Mouse (Mus musculus) urinary bladder, postnatal 36 days (tissue): ENCODE data around the gene Flt1.
"Not testable (repeated sequence)": the region's sequence is repeated elsewhere in the genome, so short reads cannot be mapped to it uniquely, and the experiment has no call there.

Source experiments
- DNase-seq, 2 experiments: peaks; one replicate each; pipeline ENCODE4 v3.0.0; 2022; ENCODE audit warnings: low spot score in 2 of 2, mixed read lengths in 1 of 2

Flt1 gene

DNA sequence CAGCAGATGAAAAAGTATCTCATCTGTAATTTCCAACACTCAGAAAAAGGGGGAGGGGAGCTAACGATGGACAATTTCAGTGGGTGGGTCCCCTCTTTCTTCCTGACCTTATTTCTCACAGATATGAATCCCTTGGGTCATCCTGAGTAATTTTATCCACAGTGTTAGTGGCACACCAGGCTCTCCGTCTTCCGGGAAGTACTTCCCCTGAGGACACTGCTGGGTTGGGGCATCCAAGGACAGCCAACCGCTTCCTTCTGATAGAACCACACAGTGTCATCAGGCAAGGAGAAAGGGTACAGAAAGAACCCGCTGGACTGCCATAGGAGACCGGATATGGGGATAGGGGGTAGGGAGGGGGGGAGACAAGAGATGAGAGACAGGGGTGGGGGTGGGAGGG is 111.2 kb downstream of the Flt1 start:
- DNase-seq, result no peak

DNA sequence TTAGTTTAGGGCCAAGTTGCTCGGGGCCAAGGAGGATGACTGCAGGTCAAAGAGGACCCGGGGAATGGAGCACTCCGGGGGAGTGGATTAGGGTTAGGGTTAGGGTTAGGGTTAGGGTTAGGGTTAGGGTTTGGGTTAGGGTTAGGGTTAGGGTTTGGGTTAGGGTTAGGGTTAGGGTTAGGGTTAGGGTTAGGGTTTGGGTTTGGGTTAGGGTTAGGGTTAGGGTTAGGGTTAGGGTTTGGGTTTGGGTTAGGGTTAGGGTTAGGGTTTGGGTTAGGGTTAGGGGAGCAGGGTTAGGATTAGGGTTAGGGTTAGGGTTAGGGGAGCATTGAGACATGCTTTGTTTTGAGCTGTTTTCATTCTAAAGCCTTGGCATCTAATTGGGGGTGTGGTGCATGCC is 114.5 kb downstream of the Flt1 start:
- DNase-seq, result not testable (repeated sequence)

DNA sequence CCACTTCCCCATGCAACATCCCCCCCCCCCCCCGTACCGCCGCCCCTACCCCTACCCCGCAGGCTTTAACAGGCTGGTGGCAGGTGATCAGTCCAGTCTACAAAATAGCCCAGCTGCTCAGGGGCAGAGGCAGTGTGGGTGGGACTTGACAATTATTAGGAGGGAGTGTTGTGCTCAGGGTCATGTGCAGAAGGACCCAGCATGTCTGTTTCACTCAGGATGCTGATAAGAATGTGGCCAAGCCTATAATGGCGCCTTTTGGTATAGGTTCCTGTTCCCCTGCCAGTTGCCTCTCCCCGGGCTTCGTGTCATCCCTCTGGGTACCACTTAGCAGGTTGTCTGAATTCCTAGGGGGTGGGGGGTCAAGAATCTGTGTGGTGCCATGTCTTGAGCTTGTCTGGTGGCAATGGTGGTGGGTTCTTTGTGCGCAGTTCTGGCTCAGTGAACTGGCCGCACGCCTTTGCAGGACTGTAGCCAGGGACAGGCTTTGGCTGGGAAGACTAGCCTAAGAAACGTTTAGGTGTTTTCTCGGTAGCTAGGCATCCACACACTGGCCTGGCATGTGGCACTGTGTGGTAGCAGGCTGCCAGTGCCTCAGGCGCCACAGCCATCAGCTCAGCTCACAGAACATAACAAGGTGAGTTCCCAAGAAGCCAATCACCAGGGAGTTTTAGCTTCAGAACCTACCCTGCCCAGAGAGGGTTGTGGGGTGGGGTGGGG is 118.4 kb downstream of the Flt1 start:
- no peak for DNase-seq

DNA sequence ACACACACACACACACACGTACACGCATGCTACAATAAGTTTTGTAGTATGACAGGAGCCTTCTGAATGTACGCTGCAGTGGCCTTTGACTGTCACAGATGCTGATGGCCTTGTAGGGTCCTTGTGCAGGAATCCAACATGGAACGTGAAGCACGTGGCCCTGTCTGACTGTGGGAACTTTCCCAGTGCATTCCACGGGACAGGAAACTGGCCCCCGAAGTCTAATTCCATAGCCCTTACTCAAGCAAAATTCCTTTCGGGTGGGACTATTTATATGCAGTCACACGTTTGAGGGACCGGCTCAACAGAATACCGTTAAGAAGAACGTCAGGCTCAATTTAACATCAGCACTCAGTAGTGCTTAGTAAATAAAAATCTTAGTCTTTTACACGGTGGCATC is 119.1 kb downstream of the Flt1 start:
- DNase-seq, result no peak

DNA sequence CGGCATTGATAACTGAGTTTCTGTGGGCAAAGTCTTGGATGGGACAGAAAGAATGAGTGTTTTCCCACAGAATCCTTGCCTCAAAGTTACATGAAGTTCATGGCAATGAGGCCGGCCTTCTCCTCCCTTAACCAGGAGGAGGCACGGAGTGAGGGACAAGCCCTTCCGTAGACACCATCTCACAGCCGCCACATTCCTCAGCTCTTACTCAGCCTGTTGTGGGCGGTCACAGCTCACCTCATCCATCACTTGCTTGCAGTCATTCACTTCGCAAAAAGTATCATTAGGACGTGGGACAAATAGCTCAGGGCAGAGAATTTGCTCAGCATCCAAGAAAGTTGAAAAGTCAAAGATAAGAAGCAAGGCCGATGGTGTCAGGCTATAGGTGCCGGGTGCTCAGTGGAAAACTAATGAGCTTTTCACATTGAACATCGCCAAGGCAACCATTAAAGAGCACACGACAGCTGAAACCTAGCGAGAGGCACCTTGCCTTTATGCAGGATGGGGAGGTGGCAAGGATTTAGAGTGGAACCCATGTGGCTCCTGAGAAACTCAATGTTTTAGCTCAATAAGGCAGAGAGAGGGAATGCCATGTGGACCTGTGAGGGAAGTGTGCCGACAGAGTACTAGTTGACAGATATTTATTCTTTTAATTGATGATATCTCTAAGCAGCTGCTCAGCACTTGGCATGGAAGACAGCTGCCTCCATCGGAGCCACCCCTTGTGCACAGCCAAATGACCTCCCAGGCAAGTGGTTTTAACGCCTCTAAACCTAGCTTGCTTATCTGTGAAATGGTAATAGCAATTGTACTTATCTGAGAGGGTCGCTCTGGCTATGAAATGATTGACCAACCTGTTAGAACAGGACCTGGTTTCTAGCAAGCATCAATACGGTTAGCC is 124.1 kb downstream of the Flt1 start:
- DNase-seq, result no peak

DNA sequence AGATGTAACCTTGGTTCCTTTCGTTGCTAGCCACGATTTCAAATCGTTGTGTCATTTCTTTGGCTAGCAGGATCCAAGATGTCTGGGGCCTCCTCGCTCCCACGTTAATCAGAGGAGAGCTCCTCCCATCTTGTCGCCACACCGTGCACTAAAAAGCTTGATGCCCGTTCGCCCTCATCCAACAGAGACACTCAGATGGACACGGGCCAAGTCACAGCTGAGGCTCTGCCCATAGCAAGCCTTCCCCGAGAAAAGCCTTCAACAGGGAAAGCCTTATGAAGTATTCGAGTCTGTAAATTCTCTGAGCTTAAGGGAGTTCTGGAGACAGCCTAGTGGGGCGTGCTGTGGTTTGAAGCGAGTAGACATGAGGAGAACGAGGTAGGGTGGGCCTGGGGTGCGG is 128.0 kb downstream of the Flt1 start:
- DNase-seq, result no peak

DNA sequence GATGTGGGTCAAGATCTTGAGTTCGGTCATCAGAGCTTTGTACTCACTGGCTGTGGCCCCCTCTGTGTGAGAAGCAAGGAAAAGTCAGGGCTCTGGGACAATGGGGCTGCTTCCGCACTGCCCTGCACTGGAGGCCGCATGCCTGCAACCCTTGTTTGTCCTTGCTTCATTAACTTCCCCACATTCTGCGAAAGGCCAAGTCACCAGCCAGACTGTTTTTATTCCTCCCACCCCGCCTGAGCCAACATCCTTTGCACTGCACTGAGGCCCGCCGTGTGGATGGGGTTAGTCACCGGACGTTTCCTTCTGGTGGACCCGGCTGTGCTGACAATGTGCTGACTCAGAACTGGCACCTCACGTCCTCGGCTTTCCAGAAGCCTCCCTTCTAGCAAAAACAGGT is 136.0 kb downstream of the Flt1 start:
- peak in 1 of 2 experiments; percentile 14 for DNase-seq

DNA sequence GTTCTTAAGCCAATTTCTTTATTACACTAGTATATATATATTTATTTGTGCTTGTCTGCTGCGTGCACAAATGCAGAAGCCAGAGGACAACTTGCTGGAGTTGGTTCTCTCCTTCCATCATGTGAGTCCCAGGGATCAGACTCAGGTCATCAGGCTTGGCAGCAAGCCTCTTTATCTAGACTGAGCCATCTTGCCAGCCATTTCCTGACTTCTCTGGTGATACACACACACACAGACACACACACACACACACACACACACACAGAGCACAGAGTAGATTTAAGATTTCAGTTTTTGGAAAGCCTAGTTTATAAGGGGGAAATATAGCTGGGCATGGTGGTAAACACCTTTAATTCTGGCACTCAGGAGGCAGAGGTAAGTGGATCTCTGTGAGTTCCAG is 140.7 kb downstream of the Flt1 start:
- no peak for DNase-seq

DNA sequence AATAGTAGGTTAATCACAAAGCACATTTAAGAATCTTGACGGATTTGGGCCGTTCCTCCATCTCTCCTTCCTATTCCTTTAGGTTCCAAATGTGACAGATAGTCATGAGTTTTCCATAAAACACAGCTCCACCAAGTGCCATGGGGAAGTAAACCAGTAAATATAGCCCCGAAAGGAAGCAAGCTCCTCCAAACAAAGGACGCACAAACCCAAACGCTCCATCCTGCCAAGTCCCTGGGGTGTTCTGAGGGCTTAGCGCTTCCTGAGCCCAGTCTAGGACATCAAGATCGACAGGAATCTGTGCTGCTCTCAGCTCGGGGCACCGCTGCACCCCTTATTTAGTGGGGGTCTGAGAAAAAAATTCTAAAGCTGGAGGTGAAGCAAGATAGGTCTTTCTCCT is 141.2 kb downstream of the Flt1 start:
- no peak for DNase-seq

DNA sequence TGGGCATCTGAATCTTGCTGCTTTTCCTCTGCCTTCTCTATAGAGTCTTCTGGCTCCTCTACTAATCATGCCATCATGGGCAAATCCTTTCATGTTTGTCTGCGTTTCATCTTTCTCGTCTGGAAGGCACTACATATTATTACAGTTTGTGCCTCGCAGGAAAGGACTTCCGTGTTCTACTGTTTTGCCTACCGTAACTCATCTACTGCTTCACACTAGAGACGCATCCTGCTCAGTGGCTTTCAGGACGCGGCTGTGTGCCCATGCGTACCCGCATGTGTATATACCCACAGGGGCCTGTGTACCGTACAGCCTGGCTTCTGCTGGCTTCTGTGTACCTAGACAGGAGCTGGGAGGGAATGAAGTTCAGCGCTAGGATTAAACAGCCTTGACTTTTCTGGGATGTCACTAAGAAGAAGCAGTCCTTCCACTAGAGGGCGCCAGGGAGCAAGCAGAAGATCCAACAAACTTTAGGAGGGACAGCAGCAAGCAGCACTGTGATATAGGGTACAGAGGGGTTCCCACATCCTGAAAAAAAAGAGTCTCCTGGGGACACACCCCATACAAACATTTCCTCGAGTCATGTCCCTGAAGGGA is 142.0 kb downstream of the Flt1 start:
- DNase-seq, result peak; percentile 61 to 66

DNA sequence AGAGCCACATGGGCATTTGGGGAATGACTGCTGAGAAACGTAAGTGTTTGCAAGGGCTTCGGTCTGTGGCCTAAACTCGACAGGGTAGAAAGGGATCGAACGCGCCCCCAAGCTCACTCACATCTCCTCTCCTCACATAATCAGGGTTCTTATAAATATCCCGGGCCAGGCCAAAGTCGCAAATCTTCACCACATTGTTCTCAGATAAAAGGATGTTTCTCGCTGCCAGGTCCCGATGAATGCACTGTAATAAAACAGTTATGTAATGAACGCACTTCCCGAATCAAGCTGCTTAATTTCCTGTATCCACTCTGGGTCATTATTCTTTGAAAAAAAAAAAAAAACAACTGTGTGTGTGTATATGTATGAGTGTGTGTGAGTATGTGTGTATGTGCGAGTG is 145.6 kb downstream of the Flt1 start:
- no peak for DNase-seq

DNA sequence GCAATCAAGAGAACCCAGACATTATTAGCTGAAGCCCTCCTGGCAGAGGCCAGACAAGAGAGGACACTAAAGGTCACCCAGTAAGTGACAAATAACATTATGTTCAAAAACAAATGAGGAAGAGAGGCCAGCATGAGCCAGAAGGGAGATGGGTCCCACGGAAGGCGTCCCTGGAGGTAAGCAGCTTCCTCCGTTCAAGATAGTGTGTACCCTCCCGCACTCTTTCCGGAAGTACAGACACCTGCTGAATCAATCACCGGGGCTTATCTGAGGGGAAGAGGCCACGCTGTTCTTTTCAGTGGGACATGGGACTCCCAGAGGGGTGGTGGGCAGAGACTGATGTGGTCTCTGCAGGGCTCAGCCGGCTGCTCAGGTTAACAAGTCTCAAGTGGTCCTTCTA is 146.1 kb downstream of the Flt1 start:
- DNase-seq, result peak in 1 of 2 experiments; percentile 12

DNA sequence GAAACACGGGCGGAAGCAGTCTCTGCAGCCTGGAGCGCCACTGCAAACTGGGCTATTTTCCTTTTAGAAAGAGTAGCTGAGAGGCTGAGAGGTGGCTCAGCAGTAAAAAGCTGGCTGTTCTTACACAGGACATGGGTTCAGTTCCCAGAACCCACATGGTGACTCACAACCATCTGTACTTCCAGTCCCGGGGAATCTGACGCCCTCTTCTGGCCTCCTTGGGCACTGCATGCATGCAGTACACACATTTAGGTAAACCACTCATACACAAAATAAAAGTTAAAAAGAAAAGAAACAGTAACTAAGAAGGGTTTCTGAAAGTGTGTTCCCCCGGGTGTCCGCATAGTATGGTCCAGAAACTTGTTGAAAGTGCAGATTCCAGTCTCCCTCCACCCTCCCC is 146.7 kb downstream of the Flt1 start:
- DNase-seq, result no peak

DNA sequence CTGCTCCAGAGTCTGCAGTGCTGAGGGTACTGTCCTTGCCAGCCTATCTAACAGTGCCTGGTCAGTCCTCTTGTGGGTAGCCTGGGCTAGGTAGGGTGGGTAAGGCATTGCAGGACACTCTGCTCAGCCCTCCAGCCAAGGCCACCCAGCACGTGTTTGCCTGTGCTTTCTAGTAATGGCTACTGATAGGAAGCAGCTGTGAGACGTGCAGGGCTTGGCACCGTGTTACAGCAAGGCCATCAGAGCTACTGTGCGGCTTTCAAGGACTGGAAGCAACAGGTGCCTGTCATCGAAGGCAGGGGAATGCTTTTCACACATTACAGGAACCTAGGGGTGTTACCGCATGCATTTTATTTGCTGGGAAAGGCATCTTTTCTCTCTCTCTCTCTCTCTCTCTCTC is 148.8 kb downstream of the Flt1 start:
- DNase-seq, result no peak

DNA sequence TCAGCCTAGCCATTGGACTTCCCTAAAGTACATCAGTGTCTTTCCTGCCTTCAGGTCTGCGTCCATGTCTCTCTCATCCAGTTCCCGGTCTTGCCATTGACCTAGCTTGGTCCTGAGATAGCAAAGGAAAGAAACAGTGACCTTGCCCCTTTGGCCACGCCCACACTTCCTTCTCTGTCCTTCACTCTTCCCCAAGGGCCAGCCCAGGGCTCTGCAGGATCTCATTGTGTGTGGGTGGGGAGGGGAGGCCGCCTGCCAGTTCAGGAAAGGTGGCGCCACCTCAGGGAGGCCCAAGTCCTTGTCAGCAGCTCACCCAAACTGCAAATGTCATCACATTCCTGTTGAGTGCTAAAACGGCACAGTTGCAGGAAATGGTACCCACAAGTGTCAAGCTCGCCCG is 151.3 kb downstream of the Flt1 start:
- no peak for DNase-seq

DNA sequence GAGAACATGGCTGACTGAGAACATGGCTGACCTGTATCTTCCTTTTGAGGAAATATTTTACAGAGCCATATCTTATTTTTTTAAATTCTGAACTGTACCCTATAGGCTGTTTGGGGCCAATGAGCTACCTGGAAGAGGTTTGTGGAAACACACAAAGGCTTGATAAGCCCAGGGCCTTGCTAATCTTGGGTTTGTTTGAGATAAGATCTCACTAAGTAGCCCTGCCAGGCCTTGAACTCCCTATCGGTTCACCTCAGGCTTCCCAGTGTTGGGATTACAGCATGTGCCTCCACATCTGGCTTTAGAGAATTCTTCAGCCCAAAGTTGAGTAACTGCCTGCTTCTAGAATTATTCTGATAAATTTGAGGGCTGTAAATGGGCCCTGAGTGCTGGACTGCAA is 152.3 kb downstream of the Flt1 start:
- DNase-seq, result no peak

DNA sequence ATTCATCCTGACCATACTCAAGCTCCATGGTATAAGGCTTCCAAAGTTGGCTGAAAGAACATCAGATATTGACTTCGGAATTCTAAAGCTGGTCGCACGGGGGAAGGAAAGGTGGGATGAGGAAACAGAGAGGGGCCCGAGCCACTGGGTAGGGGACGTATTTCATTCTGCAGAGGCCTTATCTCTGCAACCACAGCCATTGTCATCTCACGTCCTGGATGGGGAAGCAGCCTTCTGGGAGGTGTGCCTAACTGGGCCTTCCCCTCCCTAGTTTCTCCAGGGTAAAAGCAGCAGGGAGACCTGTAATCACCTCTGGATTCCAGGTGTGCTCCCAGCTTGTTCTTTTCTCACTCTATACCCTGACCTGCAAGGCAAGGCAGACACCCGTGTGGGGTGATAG is 153.1 kb downstream of the Flt1 start:
- no peak for DNase-seq

DNA sequence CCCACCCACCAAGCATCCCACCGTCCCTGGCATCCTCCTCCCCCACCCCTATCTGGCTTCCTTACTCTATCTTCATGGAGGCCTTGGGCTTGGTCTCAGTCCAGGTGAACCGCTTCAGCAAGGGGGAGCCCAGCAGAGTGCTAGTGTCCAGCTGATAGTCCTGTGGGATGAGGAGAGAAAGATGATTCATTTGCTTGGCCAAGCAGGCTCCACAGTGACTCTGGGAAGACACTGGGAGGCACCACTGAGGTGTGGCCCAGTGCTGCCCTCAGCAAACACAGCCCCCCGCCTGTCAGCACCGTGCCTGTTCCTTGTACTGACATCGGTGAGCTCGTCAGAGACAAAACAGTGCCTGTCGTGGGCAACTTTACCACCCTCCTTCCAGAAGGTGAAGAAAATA is 159.5 kb downstream of the Flt1 start:
- no peak for DNase-seq

DNA sequence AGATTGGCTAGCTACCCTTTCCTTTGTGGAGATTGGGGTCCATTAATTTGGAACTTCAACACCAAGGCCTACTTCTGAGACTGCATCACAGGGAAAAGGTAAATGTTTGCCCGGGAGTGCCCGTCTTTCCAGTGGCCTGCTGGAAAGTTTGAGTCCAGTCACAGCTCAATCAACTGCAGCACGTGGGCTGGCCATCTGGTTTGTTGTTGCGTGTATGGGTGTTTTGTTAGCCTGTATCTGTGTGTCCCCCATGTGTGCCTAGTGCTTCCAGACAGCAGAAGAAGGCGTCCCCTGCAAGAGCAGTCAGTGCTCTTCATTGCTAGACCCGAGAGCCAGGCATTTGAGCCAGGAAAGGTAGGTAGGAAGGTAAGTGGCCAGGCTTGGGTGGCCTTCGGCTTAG is 160.4 kb downstream of the Flt1 start:
- DNase-seq, result no peak

DNA sequence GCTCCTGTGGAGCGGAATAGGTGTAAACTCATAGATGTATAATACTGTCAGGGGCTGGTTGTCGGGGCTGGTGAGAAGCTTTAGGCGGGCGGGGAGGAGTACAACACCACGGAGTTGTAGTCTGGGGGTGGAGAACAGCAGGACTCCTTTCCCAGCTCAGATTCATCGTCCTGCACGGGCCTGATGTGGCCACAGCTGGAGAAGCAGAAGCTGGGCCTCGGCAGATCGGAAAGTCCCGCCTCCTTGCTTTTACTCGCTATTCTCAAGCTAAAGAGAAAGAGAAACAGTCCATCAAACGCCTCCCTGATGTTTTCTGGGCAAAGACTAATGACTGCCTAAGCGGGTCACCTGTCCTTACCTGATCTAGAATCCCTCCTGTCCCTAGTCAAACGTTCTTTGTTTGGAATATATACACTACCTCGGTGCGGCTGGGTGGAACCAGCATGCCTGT is 161.6 kb downstream of the Flt1 start:
- no peak for DNase-seq

DNA sequence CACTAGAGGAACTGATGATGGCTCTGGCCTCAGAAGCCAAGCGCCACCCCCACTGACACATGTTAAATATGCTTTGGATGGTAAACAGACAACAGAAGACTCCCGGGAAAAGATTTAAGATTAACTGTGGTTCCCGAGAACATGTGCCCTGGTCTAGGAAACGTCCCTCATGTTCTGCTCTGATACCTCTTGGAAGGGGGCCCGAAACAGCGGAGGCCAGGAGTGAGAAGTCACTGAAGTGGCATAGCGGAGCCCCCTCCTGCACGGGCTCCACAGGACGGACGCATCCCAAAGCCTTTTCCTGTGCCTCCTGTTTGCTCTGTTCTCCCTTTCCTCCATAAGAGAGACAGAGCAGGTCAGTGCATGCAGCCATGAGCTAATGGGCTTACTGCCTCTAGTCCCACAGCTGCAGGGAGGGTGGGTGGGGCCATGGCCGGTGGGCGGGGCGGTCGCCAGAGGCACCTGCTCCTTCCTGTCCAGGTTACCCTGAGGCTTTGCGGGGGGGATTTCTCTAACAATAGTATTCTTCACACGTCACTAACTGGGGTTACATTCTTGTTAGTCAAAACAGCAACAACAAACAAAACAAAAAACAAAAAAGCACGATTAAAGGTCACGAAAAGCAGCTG is 162.2 kb downstream of the Flt1 start:
- DNase-seq, result no peak

DNA sequence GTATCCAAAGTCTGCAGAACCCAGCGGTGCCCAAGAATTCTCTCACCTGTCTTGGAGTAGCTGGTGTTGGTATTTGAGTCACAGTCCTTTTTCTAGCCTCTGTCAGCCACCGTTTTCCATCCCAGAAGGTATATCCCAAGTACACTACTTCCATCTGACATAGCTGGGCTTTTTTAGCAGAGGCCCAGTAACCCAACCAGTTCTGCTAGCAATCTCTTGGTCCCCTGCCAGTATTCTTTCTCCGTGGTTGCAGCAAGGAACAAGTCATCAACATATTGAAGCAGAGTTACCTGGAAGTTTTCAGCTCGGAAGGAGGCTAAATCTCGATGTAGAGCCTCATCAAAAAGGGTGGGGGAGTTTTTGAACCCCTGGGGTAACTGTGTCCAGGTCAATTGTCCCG is 168.2 kb downstream of the Flt1 start:
- not testable (repeated sequence) for DNase-seq
